Mouse (Mus musculus) liver, embryonic 14.5 days (tissue): Measurements from ENCODE around the gene Tmem233. TPM values are rescaled to one million over a fixed set of nuclear protein-coding genes. Genes with fewer than 3 reads are reported as not detected.

Experiments
- ATAC-seq: fragments of 200-750 bp; cut with Nextera tagmentation; 2 replicates; pipeline ENCODE4 v1.8.0; 2017; ENCODE audit warnings: moderate number of reproducible peaks, mild to moderate bottlenecking, moderate library complexity; ENCODE audit not compliant: insufficient read depth
- DNase-seq, 3 experiments: peaks; one replicate each; pipeline ENCODE4 v3.0.0-alpha.2; 2012 to 2013; ENCODE audit warnings: low read depth in 3 of 3, low spot score in 3 of 3
- H3K27ac ChIP-seq: fragments of 300-500 bp; sonication (generic); 2 replicates; pipeline ENCODE4 v1.5.1; 2014; ENCODE audit warnings: moderate library complexity, mild to moderate bottlenecking, control low read depth, inconsistent platforms
- H3K27me3 ChIP-seq: fragments of 300-500 bp; sonication (generic); 2 replicates; pipeline ENCODE4 v1.6.1; 2014; ENCODE audit warnings: mild to moderate bottlenecking, low read length, moderate library complexity; ENCODE audit not compliant: control insufficient read depth, insufficient read depth
- H3K36me3 ChIP-seq: fragments of 300-500 bp; sonication (generic); replicated peaks from 2 replicates; pipeline ENCODE4 v1.6.1; 2014; ENCODE audit warnings: low read depth; ENCODE audit not compliant: control insufficient read depth, insufficient read depth
- H3K4me1 ChIP-seq, 2 experiments: fragments of 200-500 bp in 1 of 2; fragments of 300-500 bp in 1 of 2; sonication (generic) in 1 of 2; replicated peaks; 2 replicates each; pipeline ENCODE4 v1.6.1; 2012 to 2014; ENCODE audit warnings: antibody characterized with exemption in 1 of 2, inconsistent platforms in 1 of 2, low read length in 1 of 2; ENCODE audit not compliant: control insufficient read depth in 2 of 2, insufficient read depth in 2 of 2
- H3K4me2 ChIP-seq: fragments of 300-500 bp; sonication (generic); 2 replicates; pipeline ENCODE4 v1.6.1; 2014; ENCODE audit warnings: low read depth, mild to moderate bottlenecking, control low read depth, moderate library complexity
- H3K4me3 ChIP-seq, 2 experiments: fragments of 200-500 bp in 1 of 2; fragments of 300-500 bp in 1 of 2; sonication (generic) in 1 of 2; 2 replicates each; pipeline ENCODE4 v1.5.1; 2012 to 2014; ENCODE audit warnings: low read depth in 2 of 2, low read length in 2 of 2, mild to moderate bottlenecking in 2 of 2, control low read depth in 1 of 2, inconsistent platforms in 1 of 2, moderate library complexity in 1 of 2; ENCODE audit not compliant: insufficient read depth in 1 of 2
- H3K9ac ChIP-seq: fragments of 300-500 bp; sonication (generic); replicated peaks from 2 replicates; pipeline ENCODE4 v1.6.1; 2014; ENCODE audit warnings: mild to moderate bottlenecking, control low read depth, moderate library complexity
- H3K9me3 ChIP-seq: fragments of 300-500 bp; sonication (generic); 2 replicates; pipeline ENCODE4 v1.6.1; 2016; ENCODE audit warnings: low read length, mixed read lengths; ENCODE audit not compliant: control insufficient read depth
- CTCF ChIP-seq: IDR thresholded peaks from 2 replicates; pipeline ENCODE4 v1.5.1; 2016; ENCODE audit warnings: antibody characterized with exemption, low read depth, control low read depth
- EP300 ChIP-seq: IDR thresholded peaks from 2 replicates; pipeline ENCODE4 v1.6.1; 2016; ENCODE audit warnings: antibody characterized with exemption, low read depth
- WGBS: fragments of 180-500 bp; shearing (Covaris S2); extraction: QIAGEN DNeasy Blood & Tissue Kit; methylation state at CpG from one replicate; pipeline ENCODE4 v1.1.7; 2014; ENCODE audit not compliant: insufficient replicate concordance; 5-methylcytosine and 5-hydroxymethylcytosine counted together
- polyA plus RNA-seq, 2 experiments: library from polyadenylated mRNA; depleted of rRNA in 1 of 2; stranded (reverse) in 1 of 2; unstranded in 1 of 2; fragments of >200 nt; fragmentation: Nextera tagmentation in 1 of 2; extraction: Ambion mirVana in 1 of 2; gene quantifications; 2 replicates each; pipeline versions ENCODE4 v1.2.1 to v1.2.3; 2012 to 2014

Tmem233 gene
- polyA plus RNA-seq, 2 experiments: not detected

- Histone ChIP-seq H3K9me3 (no peaks in the 10 kb centered on the region), H3K4me1 (no peaks in the 10 kb centered on the region), H3K36me3 (peaks cover 80% of the 10 kb centered on the region), H3K4me3 (no peak overlapping the region), H3K9ac (no peak overlapping the region), H3K4me2 (no peak overlapping the region), H3K27me3 (no peaks in the 10 kb centered on the region), H3K27ac (no peak overlapping the region)
- ATAC-seq: no peak
- DNase-seq: no peak
- 95% methylated on average over 15 of the region's 15 CpGs for WGBS
- TF ChIP-seq CTCF (no peak), EP300 (no peak)
Observed at GRCm38 (mm10) chr5:115994101-115994500, 88.9 kb downstream of the Tmem233 start.

- Histone ChIP-seq H3K27ac (no peak overlapping the region), H3K36me3 (peaks cover 90% of the 10 kb centered on the region), H3K27me3 (no peaks in the 10 kb centered on the region), H3K4me2 (no peak overlapping the region), H3K9me3 (no peaks in the 10 kb centered on the region), H3K9ac (no peak overlapping the region), H3K4me3 (no peak overlapping the region), H3K4me1 (no peaks in the 10 kb centered on the region)
- ATAC-seq (no peak), DNase-seq (no peak)
- TF ChIP-seq CTCF (no peak), EP300 (no peak)
- WGBS: 92% methylated on average over 11 of the region's 11 CpGs
Observed at GRCm38 (mm10) chr5:115991717-115992116, 91.3 kb downstream of the Tmem233 start.

Other genes with a start within 250 kb of the Tmem233 start
- 16.2 and 21.1 TPM in 2 replicates for gene Cit, start 238.0 kb downstream of the Tmem233 start, polyA plus RNA-seq (2012; rRNA removed)
- gene Cit, start 238.0 kb downstream of the Tmem233 start, polyA plus RNA-seq (2014; fragmentation: Nextera tagmentation; extraction: Ambion mirVana): 24.5 and 27.9 TPM in 2 replicates
- gene Prkab1, start 58.7 kb downstream of the Tmem233 start, polyA plus RNA-seq (2012; rRNA removed): 69.3 and 72.1 TPM in 2 replicates
- gene Prkab1, start 58.7 kb downstream of the Tmem233 start, polyA plus RNA-seq (2014; fragmentation: Nextera tagmentation; extraction: Ambion mirVana): 67.2 and 76.5 TPM in 2 replicates
- gene Ccdc60, start 205.7 kb upstream of the Tmem233 start, polyA plus RNA-seq (2012; rRNA removed): 0.01 TPM in 2 replicates
- not detected in 2 replicates for gene Ccdc60, start 205.7 kb upstream of the Tmem233 start, polyA plus RNA-seq (2014; fragmentation: Nextera tagmentation; extraction: Ambion mirVana)